Mouse (Mus musculus) cerebellum, adult 11 months (tissue): ENCODE results near the gene Speer4f2.
"Not testable (repeated sequence)": the region's sequence is repeated elsewhere in the genome, so short reads cannot be mapped to it uniquely, and the experiment has no call there.

Experiments
- DNase-seq: peaks from one replicate; pipeline ENCODE4 v3.0.0; 2022

Speer4f2 gene

GRCm38 (mm10) chr5:17372880-17373279 lies at the start of gene Speer4f2:
TSS of gene Speer4f2 (plus strand) at chr5:17373180.
- DNase-seq = not testable (repeated sequence)

DNA sequence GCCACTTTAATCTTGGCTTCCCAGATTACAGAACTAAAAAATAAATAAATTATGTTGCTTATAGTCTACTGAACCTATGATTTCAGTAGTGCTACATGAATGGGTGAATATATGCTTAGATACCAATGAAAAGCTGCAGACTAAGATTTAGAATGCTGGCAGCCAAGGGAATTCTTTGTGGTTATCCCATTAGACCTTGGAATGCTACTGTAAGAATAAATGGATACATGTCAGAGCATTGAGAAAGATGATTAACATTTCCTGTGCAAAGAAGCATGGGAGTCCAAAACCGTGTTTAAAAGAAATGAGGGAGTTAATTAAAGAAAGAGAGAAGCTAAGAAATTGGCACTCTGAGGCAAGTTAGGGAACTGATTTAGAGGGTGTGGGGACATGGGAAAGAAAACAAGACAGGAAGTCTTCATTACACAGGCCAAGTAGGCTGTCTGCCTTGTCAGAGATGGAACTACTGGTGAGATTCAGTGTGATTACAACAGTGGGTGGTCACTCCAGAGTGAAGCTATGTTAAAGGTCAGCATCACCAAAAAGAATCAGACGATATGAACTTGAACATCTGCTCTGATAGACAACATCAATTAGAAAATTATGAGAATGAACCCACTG lies 43.9 kb upstream of the Speer4f2 start:
- DNase-seq = no peak

GRCm38 (mm10) chr5:17334836-17335235 lies 38.1 kb upstream of the Speer4f2 start:
- DNase-seq = no peak

DNA sequence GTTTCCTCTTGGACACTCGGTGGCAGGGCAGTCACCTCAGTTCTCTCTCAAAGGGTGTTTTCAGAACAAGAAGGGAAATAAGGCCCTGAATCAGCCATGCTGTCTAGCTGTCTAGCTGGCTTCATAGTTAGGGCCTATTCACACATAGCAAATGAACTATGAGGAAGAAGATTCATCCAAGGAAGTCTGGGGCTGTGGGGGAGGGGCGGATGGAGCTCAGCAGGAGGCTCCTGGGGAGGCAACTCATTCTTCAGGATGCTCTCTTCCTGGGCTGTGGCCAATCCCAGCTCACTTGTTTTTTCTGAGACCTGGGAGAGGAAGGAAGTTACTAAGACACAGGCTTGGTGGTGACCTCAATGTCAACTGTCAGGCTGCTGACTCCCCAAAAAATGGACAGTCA lies 27.2 kb upstream of the Speer4f2 start:
- not testable (repeated sequence) for DNase-seq

DNA sequence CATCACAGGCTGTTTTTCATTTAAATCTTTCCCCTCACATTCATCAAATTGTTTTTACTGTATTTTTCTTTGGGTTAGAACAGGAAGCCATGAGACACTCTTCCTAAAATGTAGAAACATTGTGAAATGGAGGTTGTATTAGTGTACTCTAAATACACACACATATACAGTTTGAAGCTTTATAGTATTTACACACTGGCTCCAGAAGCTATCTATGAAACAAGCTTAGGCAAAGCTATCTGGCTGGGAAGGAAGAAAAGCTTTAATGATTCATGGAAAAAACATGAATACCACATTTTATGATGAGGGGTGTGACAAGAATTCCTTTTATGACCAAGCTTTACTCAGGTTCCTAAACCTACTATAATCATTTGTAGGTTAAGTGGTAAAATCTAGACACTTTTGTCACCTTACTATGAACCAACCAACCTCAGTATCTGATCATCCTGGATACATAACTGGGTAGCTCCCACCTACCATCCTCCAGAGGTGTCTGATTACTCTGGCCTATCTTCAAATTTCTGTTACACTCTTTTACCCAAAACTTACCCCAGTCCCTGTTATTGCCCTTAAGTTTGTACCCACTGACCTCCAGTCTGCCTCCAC lies 13.5 kb upstream of the Speer4f2 start:
- no peak for DNase-seq

DNA sequence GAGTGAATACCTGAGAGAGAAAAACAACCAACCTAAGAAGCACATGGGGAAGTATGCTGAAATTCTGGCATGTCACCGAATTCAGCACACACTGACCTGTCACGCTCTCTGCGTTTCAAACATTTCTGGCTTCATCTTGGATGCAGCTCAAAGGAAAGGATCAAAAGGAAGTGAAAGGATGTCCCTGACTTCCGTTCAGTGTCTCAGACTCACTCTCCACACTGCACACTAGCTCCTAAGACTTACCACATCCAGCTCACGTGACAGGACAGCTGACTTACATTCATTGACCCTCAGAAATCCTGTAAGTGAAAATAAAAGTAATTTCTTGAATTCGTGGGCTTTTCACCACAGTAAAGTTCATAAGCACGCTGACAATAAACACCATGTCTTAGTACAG lies 16.9 kb downstream of the Speer4f2 start:
- no peak for DNase-seq

DNA sequence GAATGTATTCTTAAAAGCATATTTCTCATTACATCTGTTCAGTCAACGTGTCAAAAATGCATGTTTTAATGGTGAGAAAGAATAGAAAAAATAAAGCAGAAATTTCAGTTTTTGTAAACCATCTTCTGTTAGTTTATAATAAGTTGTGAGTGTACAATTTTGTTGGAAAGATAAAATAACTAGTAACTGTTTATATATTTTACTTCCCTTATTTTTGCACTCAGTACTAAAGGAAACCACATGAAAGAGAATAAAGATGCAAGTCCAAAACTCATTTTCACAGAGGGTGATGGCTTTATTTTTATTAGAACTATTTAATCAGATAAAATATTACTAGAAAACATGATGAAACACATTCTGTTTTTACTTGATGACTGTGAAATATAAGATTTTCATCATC lies 18.2 kb downstream of the Speer4f2 start:
- DNase-seq = no peak

- DNase-seq = no peak
These were observed 27.6 kb downstream of the Speer4f2 start for GRCm38 (mm10) chr5:17400571-17400970.

GRCm38 (mm10) chr5:17401206-17402077 lies 28.5 kb downstream of the Speer4f2 start:
- DNase-seq = no peak

DNA sequence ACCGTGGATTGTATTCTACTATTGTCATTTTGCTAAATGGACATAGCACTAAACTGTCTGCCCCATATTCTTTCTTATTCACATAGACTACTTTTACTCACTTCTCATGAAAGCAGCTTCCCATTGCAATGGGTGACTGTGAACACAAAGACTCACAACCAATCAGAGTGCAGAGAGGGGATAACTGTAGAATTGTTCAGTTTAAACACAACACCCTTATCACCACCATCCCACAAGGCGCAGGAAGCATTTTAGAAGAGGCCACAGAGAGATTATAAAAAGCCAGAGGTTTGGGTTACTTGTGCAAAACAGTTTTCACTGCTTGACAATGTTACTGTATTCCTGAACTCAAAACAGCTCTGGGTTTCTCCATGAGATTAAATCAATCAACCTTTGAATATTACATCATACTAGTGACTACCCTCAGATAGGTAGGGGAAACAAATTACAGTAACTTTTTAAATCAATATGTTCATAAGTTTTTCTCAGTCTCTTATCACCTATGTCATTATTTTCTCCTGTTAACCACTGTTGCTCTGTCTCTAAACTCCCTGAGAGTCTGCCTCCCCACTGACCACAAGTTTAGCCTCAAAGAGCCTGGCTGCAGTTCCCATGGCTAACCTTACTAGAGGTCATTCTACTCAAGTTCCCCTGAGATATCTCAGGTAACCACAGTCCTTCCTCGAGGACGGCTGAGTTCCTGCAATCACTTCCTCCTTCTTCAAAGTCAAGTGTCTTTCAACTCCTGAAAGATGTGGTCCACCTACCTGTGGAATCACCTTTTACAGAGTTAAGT lies 29.5 kb downstream of the Speer4f2 start:
- DNase-seq = no peak

- no peak for DNase-seq
These were observed 30.6 kb downstream of the Speer4f2 start for GRCm38 (mm10) chr5:17403584-17403983.

- DNase-seq = no peak
These were observed 36.1 kb downstream of the Speer4f2 start for GRCm38 (mm10) chr5:17408924-17409660.

DNA sequence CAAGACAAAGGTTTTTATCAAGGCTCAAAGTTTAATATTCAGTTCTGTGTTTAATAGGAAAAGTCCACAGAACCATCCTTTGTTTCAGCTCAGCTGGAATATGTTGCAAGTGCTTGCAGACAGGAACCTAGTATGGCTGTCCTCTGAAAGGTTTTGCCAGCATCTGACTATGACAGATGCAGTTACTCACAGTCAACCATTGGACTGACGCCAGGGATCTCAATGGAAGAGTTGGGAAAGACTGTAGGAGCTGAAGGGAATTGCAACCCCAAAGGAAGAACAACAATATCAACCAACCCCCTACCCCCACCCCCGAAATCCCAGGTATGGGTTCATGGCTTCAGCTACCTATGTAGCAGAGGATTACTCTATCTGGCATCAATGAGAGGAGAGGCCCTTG lies 44.2 kb downstream of the Speer4f2 start:
- DNase-seq = no peak

GRCm38 (mm10) chr5:17419215-17419820 lies 46.3 kb downstream of the Speer4f2 start:
- DNase-seq = no peak

- DNase-seq = no peak
These were observed 46.9 kb downstream of the Speer4f2 start for GRCm38 (mm10) chr5:17419921-17420320.

DNA sequence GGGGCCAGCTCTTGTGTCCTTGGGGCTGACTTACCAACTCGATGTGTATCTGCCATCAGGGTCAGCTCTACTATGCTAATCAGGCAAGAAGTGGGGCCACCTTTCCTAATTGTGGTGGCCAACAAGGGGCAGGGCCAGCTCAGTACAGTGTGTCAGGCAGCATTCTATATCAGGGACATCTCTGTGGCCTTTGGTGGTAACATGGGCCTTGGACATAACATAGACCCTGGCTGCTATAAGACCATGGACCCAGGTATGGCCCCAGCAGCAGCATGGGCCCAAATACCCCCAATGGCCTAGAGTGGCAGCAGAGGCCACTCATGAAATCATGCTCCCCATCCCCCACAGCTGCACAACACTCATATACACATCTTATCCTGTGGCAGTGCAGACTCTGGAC lies 49.2 kb downstream of the Speer4f2 start:
- DNase-seq = no peak

- no peak for DNase-seq
These were observed 54.0 kb downstream of the Speer4f2 start for GRCm38 (mm10) chr5:17426930-17427329.
